Mouse (Mus musculus) megakaryocyte, embryonic 14.5 days (primary cell): ENCODE results near the gene Zfp384.

Experiments
- FLI1 ChIP-seq: IDR thresholded peaks from 2 replicates; pipeline ENCODE4 v1.6.1; 2012; ENCODE audit warnings: low read length, inconsistent platforms, mixed read lengths
- GATA1 ChIP-seq: IDR thresholded peaks from 3 replicates; pipeline ENCODE4 v1.6.1; 2012; ENCODE audit warnings: mixed read lengths, low read length, inconsistent platforms, borderline replicate concordance

GRCm38 (mm10) chr6:125038666-125039065 is 29.7 kb downstream of the Zfp384 start:
- no peak for TF ChIP-seq FLI1
- TF ChIP-seq GATA1 = no peak
